Mouse (Mus musculus) midbrain, postnatal 0 days (tissue): ENCODE measurements around the gene Fkbp11. TPM values are rescaled to one million over a fixed set of nuclear protein-coding genes. Genes with fewer than 3 reads are reported as not detected.

ENCODE experiments used
- ATAC-seq: fragments of 200-750 bp; cut with Nextera tagmentation; 2 replicates; pipeline ENCODE4 v1.8.0; 2017; ENCODE audit warnings: moderate number of reproducible peaks, mild to moderate bottlenecking, moderate TSS enrichment, moderate library complexity; ENCODE audit not compliant: low FRiP score
- DNase-seq: peaks from one replicate; pipeline ENCODE4 v3.0.0-alpha.2; 2015; ENCODE audit warnings: low spot score
- H3K27ac ChIP-seq: fragments of 300-500 bp; sonication (generic); 2 replicates; pipeline ENCODE4 v1.5.1; 2014; ENCODE audit warnings: low read depth, mild to moderate bottlenecking, low read length, mixed read lengths
- H3K27me3 ChIP-seq: fragments of 300-500 bp; sonication (generic); 2 replicates; pipeline ENCODE4 v1.6.1; 2014; ENCODE audit warnings: low read length, control low read depth, mixed read lengths; ENCODE audit not compliant: insufficient read depth
- H3K36me3 ChIP-seq: fragments of 300-500 bp; sonication (generic); 2 replicates; pipeline ENCODE4 v1.6.1; 2014; ENCODE audit warnings: low read length, control low read depth, mixed read lengths; ENCODE audit not compliant: insufficient read depth
- H3K4me1 ChIP-seq: fragments of 300-500 bp; sonication (generic); 2 replicates; pipeline ENCODE4 v1.6.1; 2014; ENCODE audit warnings: mild to moderate bottlenecking, control low read depth, antibody characterized with exemption, low read length, mixed read lengths; ENCODE audit not compliant: insufficient read depth
- H3K4me2 ChIP-seq: fragments of 300-500 bp; sonication (generic); 2 replicates; pipeline ENCODE4 v1.6.1; 2014; ENCODE audit warnings: low read depth, mild to moderate bottlenecking, low read length, mixed read lengths; ENCODE audit not compliant: poor library complexity, severe bottlenecking
- H3K4me3 ChIP-seq: fragments of 300-500 bp; sonication (generic); 2 replicates; pipeline ENCODE4 v1.5.1; 2014; ENCODE audit warnings: low read depth, mild to moderate bottlenecking, low read length, moderate library complexity
- H3K9ac ChIP-seq: fragments of 300-500 bp; sonication (generic); replicated peaks from 2 replicates; pipeline ENCODE4 v1.6.1; 2014; ENCODE audit warnings: mild to moderate bottlenecking, low read length, moderate library complexity, mixed read lengths; ENCODE audit not compliant: poor library complexity, severe bottlenecking
- H3K9me3 ChIP-seq: fragments of 300-500 bp; sonication (generic); 2 replicates; pipeline ENCODE4 v1.6.1; 2016; ENCODE audit warnings: low read length, control low read depth
- CTCF ChIP-seq: IDR thresholded peaks from 2 replicates; pipeline ENCODE4 v1.5.1; 2016; ENCODE audit warnings: antibody characterized with exemption, mild to moderate bottlenecking
- WGBS: fragments of 180-500 bp; shearing (Covaris S2); extraction: QIAGEN DNeasy Blood & Tissue Kit; methylation state at CpG from one replicate; pipeline ENCODE4 v1.1.7; 2014; 5-methylcytosine and 5-hydroxymethylcytosine counted together
- polyA plus RNA-seq: library from polyadenylated mRNA; unstranded; fragments of >200 nt; fragmentation: Nextera tagmentation; extraction: Ambion mirVana; gene quantifications from 2 replicates; pipeline ENCODE4 v1.2.1, GENCODE M21; 2015
- total RNA-seq: library from RNA; depleted of rRNA; stranded (reverse); fragments of >200 nt; gene quantifications from 2 replicates; pipeline ENCODE4 v1.2.3, GENCODE M21; 2014

Gene Fkbp11
- total and polyA plus RNA-seq, 2 experiments from 2014 or later, result 2.8 to 5.4 TPM

DNA sequence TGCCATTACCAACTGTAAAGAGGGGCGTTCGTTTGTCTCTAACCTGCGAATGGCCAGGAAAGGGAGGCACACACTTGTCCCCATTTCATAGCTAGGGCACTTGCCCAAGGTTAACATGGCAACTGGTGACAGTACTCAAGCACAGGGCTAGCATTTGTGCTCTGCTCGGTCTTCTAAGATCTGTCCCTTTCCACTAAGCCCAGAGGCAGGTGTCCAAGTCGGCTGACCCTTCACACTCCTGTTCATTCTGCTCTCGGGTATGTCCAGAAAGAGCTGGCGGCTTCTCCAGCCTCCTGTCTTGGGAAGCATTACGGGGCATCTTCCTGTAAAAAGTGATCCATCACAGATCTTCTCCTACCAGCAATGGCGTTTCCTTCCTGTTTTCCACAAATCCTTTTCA is 368 bp upstream of the Fkbp11 start:
- no peaks in the 10 kb centered on the region for H3K9me3 ChIP-seq
- TF ChIP-seq CTCF, result no peak
- H3K4me1 ChIP-seq, result peaks cover 4% of the 10 kb centered on the region; the same call in 1 of the 2 replicates
- WGBS, result 37% methylated on average over 9 of the region's 9 CpGs
- H3K27me3 ChIP-seq, result no peaks in the 10 kb centered on the region; the same call in none of the 2 replicates
- no peaks in the 10 kb centered on the region for H3K36me3 ChIP-seq
- peak overlapping the region; percentile 95 for H3K4me2 ChIP-seq
- ATAC-seq (no peak), DNase-seq (no peak)
- H3K9ac ChIP-seq, result no peak overlapping the region
- no peak overlapping the region for H3K27ac ChIP-seq
- peak overlapping the region; percentile 41; the same call in 1 of the 2 replicates for H3K4me3 ChIP-seq

DNA sequence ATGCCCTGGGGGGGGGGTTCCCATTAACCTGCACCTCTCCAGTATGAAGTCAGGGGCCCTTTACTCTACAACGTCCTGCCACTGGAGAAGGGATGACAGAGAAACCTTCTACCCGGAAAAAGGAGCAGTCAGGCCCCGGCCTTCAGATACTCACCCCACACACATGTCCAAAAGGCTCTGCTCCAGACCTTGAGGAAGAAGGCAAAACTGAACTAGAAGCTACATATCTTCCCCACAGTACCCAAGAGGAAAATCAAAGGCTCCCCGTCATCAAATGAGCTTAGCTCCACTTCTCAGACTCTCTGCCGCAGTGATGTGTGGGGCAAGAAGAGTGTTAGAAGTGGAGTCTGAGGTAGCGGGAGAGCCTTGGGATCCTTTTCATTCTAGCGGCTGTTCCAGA is 1.3 kb downstream of the Fkbp11 start:
- peak overlapping the region; percentile 41; the same call in 1 of the 2 replicates for H3K4me3 ChIP-seq
- H3K27me3 ChIP-seq, result no peaks in the 10 kb centered on the region; the same call in none of the 2 replicates
- H3K4me1 ChIP-seq, result peaks cover 4% of the 10 kb centered on the region; the same call in 1 of the 2 replicates
- ATAC-seq (no peak), DNase-seq (no peak)
- no peak overlapping the region for H3K27ac ChIP-seq
- H3K9me3 ChIP-seq, result no peaks in the 10 kb centered on the region
- peak overlapping the region; percentile 95 for H3K4me2 ChIP-seq
- TF ChIP-seq CTCF, result no peak
- H3K36me3 ChIP-seq, result no peaks in the 10 kb centered on the region
- H3K9ac ChIP-seq, result no peak overlapping the region
- WGBS, result 41% methylated on average over 7 of the region's 7 CpGs

DNA sequence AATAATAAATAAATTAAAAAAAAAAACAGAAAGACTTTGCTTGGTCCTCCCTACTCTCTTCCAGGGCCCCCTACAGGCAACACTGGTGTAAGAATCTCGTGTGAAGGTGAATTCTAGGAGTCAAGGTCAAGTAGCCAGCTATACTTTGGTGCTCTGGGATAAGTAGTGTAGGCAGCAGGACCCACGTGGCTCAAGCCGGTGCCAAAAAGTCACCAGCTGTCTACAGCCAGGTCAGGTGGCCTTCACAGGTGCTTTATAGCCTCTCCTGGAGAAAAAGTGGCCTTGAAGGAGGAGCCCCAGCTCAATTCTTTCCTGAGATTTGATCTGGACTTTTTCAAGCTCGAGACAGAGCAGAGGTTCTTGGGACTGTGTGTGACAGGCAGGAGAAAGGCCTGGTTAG is 1.9 kb downstream of the Fkbp11 start:
- Histone ChIP-seq H3K9ac (no peak overlapping the region), H3K9me3 (no peaks in the 10 kb centered on the region), H3K4me1 (peaks cover 4% of the 10 kb centered on the region; the same call in 1 of the 2 replicates), H3K4me2 (no peak overlapping the region), H3K4me3 (no peak overlapping the region), H3K27me3 (no peaks in the 10 kb centered on the region; the same call in none of the 2 replicates), H3K36me3 (no peaks in the 10 kb centered on the region), H3K27ac (no peak overlapping the region)
- no peak for DNase-seq
- WGBS, result 83% methylated on average over 4 of the region's 4 CpGs
- ATAC-seq, result no peak
- no peak for TF ChIP-seq CTCF

DNA sequence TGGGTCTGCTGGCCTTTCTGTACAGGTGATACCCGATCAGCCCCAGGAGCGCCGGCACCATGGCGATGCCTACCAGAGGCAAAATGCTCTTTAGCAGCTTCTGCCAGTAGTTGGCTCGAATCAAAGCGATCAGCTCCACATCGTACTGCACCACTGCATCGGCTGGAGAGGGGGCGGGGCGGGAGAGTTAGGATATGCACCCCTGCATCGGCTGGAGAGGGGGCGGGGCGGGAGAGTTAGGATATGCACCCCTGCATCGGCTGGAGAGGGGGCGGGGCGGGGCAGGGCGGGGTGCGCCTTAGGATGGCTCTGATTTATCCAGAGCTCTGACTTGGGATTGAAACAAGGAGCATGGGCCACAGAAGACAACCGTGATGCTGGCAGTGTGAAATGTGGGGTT is 3.6 kb downstream of the Fkbp11 start:
- peaks cover 4% of the 10 kb centered on the region; the same call in 1 of the 2 replicates for H3K4me1 ChIP-seq
- TF ChIP-seq CTCF, result no peak
- peak overlapping the region; percentile 28 for H3K4me2 ChIP-seq
- no peak overlapping the region for H3K27ac ChIP-seq
- 32% methylated on average over 18 of the region's 19 CpGs for WGBS
- H3K9me3 ChIP-seq, result no peaks in the 10 kb centered on the region
- DNase-seq (no peak), ATAC-seq (no peak)
- no peaks in the 10 kb centered on the region for H3K36me3 ChIP-seq
- H3K9ac ChIP-seq, result no peak overlapping the region
- H3K27me3 ChIP-seq, result no peaks in the 10 kb centered on the region; the same call in none of the 2 replicates
- no peak overlapping the region for H3K4me3 ChIP-seq

DNA sequence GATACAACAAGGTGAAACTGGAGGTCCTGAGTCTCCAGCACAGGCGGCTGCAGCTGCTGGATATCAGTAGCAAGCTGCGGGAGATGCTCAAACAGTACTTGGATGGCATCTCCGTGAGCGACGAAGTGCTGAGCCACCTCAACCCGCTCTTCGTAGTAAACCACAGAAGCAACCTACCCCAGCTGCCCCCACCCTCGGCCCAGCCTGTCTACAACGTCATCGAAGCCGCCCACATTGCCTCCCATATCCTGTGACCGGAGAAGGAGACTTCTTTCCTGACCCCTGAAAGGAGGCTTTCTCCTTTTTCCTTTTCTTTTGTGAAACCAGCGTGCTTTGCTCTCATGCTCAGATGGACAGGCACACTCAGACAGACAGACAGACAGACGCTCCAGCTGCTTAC is 5.1 kb downstream of the Fkbp11 start:
- Histone ChIP-seq H3K27ac (no peak overlapping the region), H3K4me3 (no peak overlapping the region), H3K9ac (no peak overlapping the region), H3K9me3 (no peaks in the 10 kb centered on the region), H3K4me2 (no peak overlapping the region), H3K27me3 (no peaks in the 10 kb centered on the region; the same call in 1 of the 2 replicates), H3K4me1 (peaks cover 4% of the 10 kb centered on the region; the same call in 1 of the 2 replicates), H3K36me3 (0 out of 2 replicates have a peak, but pooled peaks cover 5% of the 10 kb centered on the region)
- DNase-seq, result no peak
- ATAC-seq, result no peak
- TF ChIP-seq CTCF, result no peak
- 77% methylated on average over 14 of the region's 14 CpGs for WGBS

DNA sequence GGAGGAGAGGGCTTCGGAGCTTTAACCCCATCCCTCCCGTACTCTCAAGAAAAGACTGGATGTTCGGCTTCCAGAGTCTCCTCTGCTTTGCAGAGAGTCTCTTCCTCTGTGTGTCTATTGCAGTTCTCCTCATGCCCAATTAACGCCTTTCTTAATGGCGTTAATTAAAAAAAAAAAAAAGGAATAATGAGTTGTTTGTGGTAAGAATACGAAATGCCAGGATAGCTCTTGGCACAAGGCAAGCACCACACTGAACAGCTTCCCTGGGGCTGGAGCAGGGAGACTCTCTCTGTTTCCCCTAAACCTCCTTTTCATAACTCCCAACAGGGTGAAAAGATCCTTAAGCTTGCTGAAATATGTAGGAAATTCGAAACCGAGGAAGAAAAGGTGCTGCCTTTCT is 5.8 kb downstream of the Fkbp11 start:
- no peak overlapping the region for H3K9ac ChIP-seq
- no peaks in the 10 kb centered on the region for H3K9me3 ChIP-seq
- 0 out of 2 replicates have a peak, but pooled peaks cover 5% of the 10 kb centered on the region for H3K36me3 ChIP-seq
- peaks cover 1% of the 10 kb centered on the region; the same call in 1 of the 2 replicates for H3K4me1 ChIP-seq
- WGBS, result 70% methylated on average over 8 of the region's 8 CpGs
- TF ChIP-seq CTCF, result no peak
- H3K4me2 ChIP-seq, result no peak overlapping the region
- ATAC-seq (no peak), DNase-seq (no peak)
- no peak overlapping the region for H3K27ac ChIP-seq
- H3K27me3 ChIP-seq, result no peaks in the 10 kb centered on the region; the same call in 1 of the 2 replicates
- H3K4me3 ChIP-seq, result no peak overlapping the region
